Comparison of ENCODE assay signal across 16 mouse cellular contexts in genomic region chr6:113860023-113860734, GRCm38 (mm10).
DNase-seq lines count a peak whose midpoint lies in the region; ATAC-seq and TF ChIP-seq lines count a peak whose summit lies in the region.
"Had no signal": no experiment of that assay in that cellular context is flagged by ENCODE, and none has a peak within 500 bp of the region (broad histone marks: within the 10 kb centered on the region; RNA-seq: fewer than 3 reads in every experiment).

No protein-coding gene starts in this region.

- DNase-seq in layer of hippocampus, adult 2 months (ENCODE audit: low spot score in 2 of 2) = no peak
- no peak for DNase-seq in layer of hippocampus, adult 9-10 months (ENCODE audit: low spot score)
- peak; percentile 13 for DNase-seq in brain, embryonic 14.5 days (ENCODE audit: low read depth)
- no peak for DNase-seq in forebrain, postnatal 0 days
- no peak for DNase-seq in midbrain, embryonic 14.5 days
- no peak for DNase-seq in gastrocnemius, postnatal 4 days (ENCODE audit: low spot score in 2 of 2)
- no peak for DNase-seq in spleen, postnatal 10 days (ENCODE audit: low spot score in 2 of 2)
- DNase-seq: kidney, adult 9 months; liver, embryonic 13.5 days had no signal

- TF ChIP-seq POLR2A in brain, embryonic 14.5 days (IDR thresholded peaks at IDR 0.05; ENCODE audit: borderline replicate concordance, extremely low read depth, insufficient read depth, insufficient read length, poor library complexity, severe bottlenecking) = no peak

- 0 out of 2 replicates have a peak overlapping the region, but pooled peaks have one; percentile 2 for H3K4me2 ChIP-seq in forebrain, postnatal 0 days (ENCODE audit: low read depth)
- H3K4me2 ChIP-seq in midbrain, embryonic 14.5 days (ENCODE audit: low read length) = no peak overlapping the region
- no peak overlapping the region for H3K4me2 ChIP-seq in intestine, embryonic 16.5 days (ENCODE audit: low read depth, low read length)
- H3K4me2 ChIP-seq: heart, embryonic 12.5 days; liver, embryonic 13.5 days had no signal

- TF ChIP-seq CTCF in layer of hippocampus, adult 2 months (conservative IDR thresholded peaks at IDR 0.05) = no peak
- no peak for TF ChIP-seq CTCF in brain, embryonic 14.5 days (IDR thresholded peaks at IDR 0.05; ENCODE audit: borderline replicate concordance, extremely low read depth, insufficient read depth, insufficient read length)
- no peak for TF ChIP-seq CTCF in forebrain, postnatal 0 days (IDR thresholded peaks at IDR 0.05; ENCODE audit: low read depth)

- no peak overlapping the region for H3K4me3 ChIP-seq in layer of hippocampus, adult 2 months
- H3K4me3 ChIP-seq in forebrain, postnatal 0 days (ENCODE audit: low read depth, low read length) = no peak overlapping the region
- no peak overlapping the region for H3K4me3 ChIP-seq in midbrain, embryonic 14.5 days (replicated peaks; ENCODE audit: low read depth, low read length)
- no peak overlapping the region for H3K4me3 ChIP-seq in intestine, embryonic 16.5 days (ENCODE audit: low read length)
- H3K4me3 ChIP-seq: embryonic facial prominence, embryonic 10.5 days; gastrocnemius, adult 2 months; heart, embryonic 12.5 days; limb, embryonic 10.5 days; liver, embryonic 13.5 days; megakaryocyte, embryonic 14.5 days had no signal

- no peak overlapping the region for H3K9ac ChIP-seq in forebrain, postnatal 0 days
- H3K9ac ChIP-seq in midbrain, embryonic 14.5 days (replicated peaks; ENCODE audit: low read length) = no peak overlapping the region
- no peak overlapping the region for H3K9ac ChIP-seq in intestine, embryonic 16.5 days (ENCODE audit: low read depth, low read length)
- H3K9ac ChIP-seq: heart, embryonic 12.5 days; liver, embryonic 13.5 days had no signal

- peak overlapping the region; percentile 88 for H3K27ac ChIP-seq in layer of hippocampus, adult 2 months
- peak overlapping the region; percentile 71 for H3K27ac ChIP-seq in forebrain, postnatal 0 days (ENCODE audit: low read depth, low read length)
- H3K27ac ChIP-seq in midbrain, embryonic 14.5 days (replicated peaks; ENCODE audit: low read depth, low read length) = peak overlapping the region; percentile 50
- no peak overlapping the region for H3K27ac ChIP-seq in intestine, embryonic 16.5 days (ENCODE audit: low read length)
- H3K27ac ChIP-seq: embryonic facial prominence, embryonic 10.5 days; gastrocnemius, adult 2 months; limb, embryonic 10.5 days; liver, embryonic 13.5 days had no signal

- H3K4me1 ChIP-seq in forebrain, postnatal 0 days (ENCODE audit: insufficient read depth) = peaks cover 40% of the 10 kb centered on the region
- peaks cover 12% of the 10 kb centered on the region for H3K4me1 ChIP-seq in midbrain, embryonic 14.5 days (ENCODE audit: control insufficient read depth, insufficient read depth, low read length)
- H3K4me1 ChIP-seq in intestine, embryonic 16.5 days (ENCODE audit: control insufficient read depth, insufficient read depth, low read length) = no peaks in the 10 kb centered on the region
- H3K4me1 ChIP-seq: heart, embryonic 12.5 days; liver, embryonic 13.5 days; megakaryocyte, embryonic 14.5 days had no signal

- ATAC-seq in forebrain, postnatal 0 days = no peak
- ATAC-seq in midbrain, embryonic 14.5 days (ENCODE audit: low FRiP score, low TSS enrichment) = no peak
- ATAC-seq in intestine, embryonic 16.5 days = no peak
- ATAC-seq: lung, postnatal 0 days had no signal

- H3K27me3 ChIP-seq in forebrain, postnatal 0 days (ENCODE audit: insufficient read depth, low read length) = no peaks in the 10 kb centered on the region
- H3K27me3 ChIP-seq in midbrain, embryonic 14.5 days (ENCODE audit: control insufficient read depth, insufficient read depth, low read length) = no peaks in the 10 kb centered on the region
- no peaks in the 10 kb centered on the region for H3K27me3 ChIP-seq in intestine, embryonic 16.5 days (replicated peaks; ENCODE audit: control insufficient read depth, insufficient read depth, low read length)
- H3K27me3 ChIP-seq: liver, embryonic 13.5 days had no signal

- 56% methylated on average over 9 of the region's 9 CpGs for WGBS in forebrain, postnatal 0 days
- 59% methylated on average over 9 of the region's 9 CpGs for WGBS in midbrain, embryonic 14.5 days
- 70% methylated on average over 9 of the region's 9 CpGs for WGBS in intestine, embryonic 16.5 days

- H3K9me3 ChIP-seq in forebrain, postnatal 0 days (ENCODE audit: low read length) = no peaks in the 10 kb centered on the region
- no peaks in the 10 kb centered on the region for H3K9me3 ChIP-seq in midbrain, embryonic 14.5 days (ENCODE audit: control insufficient read depth, low read length)
- H3K9me3 ChIP-seq in intestine, embryonic 16.5 days (ENCODE audit: control insufficient read depth, low read length) = no peaks in the 10 kb centered on the region
- H3K9me3 ChIP-seq: embryonic facial prominence, embryonic 10.5 days; heart, embryonic 12.5 days; limb, embryonic 10.5 days; liver, embryonic 13.5 days; megakaryocyte, embryonic 14.5 days had no signal

- 0 out of 2 replicates have a peak, but pooled peaks cover 4% of the 10 kb centered on the region for H3K36me3 ChIP-seq in forebrain, postnatal 0 days (ENCODE audit: insufficient read depth)
- no peaks in the 10 kb centered on the region for H3K36me3 ChIP-seq in midbrain, embryonic 14.5 days (ENCODE audit: control insufficient read depth, insufficient read depth, low read length)
- no peaks in the 10 kb centered on the region for H3K36me3 ChIP-seq in intestine, embryonic 16.5 days (ENCODE audit: control insufficient read depth, insufficient read depth, low read length)
- H3K36me3 ChIP-seq: embryonic facial prominence, embryonic 10.5 days; heart, embryonic 12.5 days; limb, embryonic 10.5 days; liver, embryonic 13.5 days had no signal
